Mouse (Mus musculus) heart, embryonic 11.5 days (tissue): ENCODE results near the gene Zbtb17. TPM values are rescaled to one million over a fixed set of nuclear protein-coding genes. Genes with fewer than 3 reads are reported as not detected.

Source experiments
- ATAC-seq: fragments of 200-750 bp; cut with Nextera tagmentation; replicated peaks from 2 replicates; pipeline ENCODE4 v1.8.0; 2017; ENCODE audit warnings: moderate library complexity; ENCODE audit not compliant: insufficient number of reproducible peaks, low FRiP score, low TSS enrichment
- H3K27ac ChIP-seq: fragments of 300-500 bp; sonication (generic); 2 replicates; pipeline ENCODE4 v1.5.1; 2014; ENCODE audit warnings: mild to moderate bottlenecking, low read depth, low read length
- H3K27me3 ChIP-seq: fragments of 300-500 bp; sonication (generic); 2 replicates; pipeline ENCODE4 v1.6.1; 2014; ENCODE audit warnings: mild to moderate bottlenecking, low read length, mixed read lengths; ENCODE audit not compliant: control insufficient read depth, insufficient read depth
- H3K36me3 ChIP-seq: fragments of 300-500 bp; sonication (generic); 2 replicates; pipeline ENCODE4 v1.6.1; 2014; ENCODE audit warnings: mild to moderate bottlenecking, low read length, moderate library complexity, mixed read lengths; ENCODE audit not compliant: control insufficient read depth, insufficient read depth
- H3K4me1 ChIP-seq: fragments of 300-500 bp; sonication (generic); 2 replicates; pipeline ENCODE4 v1.6.1; 2014; ENCODE audit warnings: low read length; ENCODE audit not compliant: control insufficient read depth, insufficient read depth
- H3K4me2 ChIP-seq: fragments of 300-500 bp; sonication (generic); 2 replicates; pipeline ENCODE4 v1.6.1; 2014; ENCODE audit warnings: mild to moderate bottlenecking, moderate library complexity
- H3K4me3 ChIP-seq: fragments of 300-500 bp; sonication (generic); 2 replicates; pipeline ENCODE4 v1.5.1; 2014; ENCODE audit warnings: low read depth, low read length
- H3K9ac ChIP-seq: fragments of 300-500 bp; sonication (generic); 2 replicates; pipeline ENCODE4 v1.6.1; 2014; ENCODE audit warnings: mild to moderate bottlenecking, low read depth, low read length, moderate library complexity
- H3K9me3 ChIP-seq: fragments of 300-500 bp; sonication (generic); replicated peaks from 2 replicates; pipeline ENCODE4 v1.6.1; 2016; ENCODE audit warnings: low read length; ENCODE audit not compliant: control insufficient read depth
- WGBS: fragments of 180-500 bp; shearing (Covaris S2); extraction: QIAGEN DNeasy Blood & Tissue Kit; methylation state at CpG from one replicate; pipeline ENCODE4 v1.1.7; 2014; ENCODE audit not compliant: insufficient replicate concordance; 5-methylcytosine and 5-hydroxymethylcytosine counted together
- polyA plus RNA-seq: library from polyadenylated mRNA; unstranded; fragments of >200 nt; fragmentation: Nextera tagmentation; extraction: Ambion mirVana; gene quantifications from 2 replicates; pipeline ENCODE4 v1.2.1, GENCODE M21; 2014

Zbtb17 gene
- polyA plus RNA-seq, 1 experiment from 2014 or later = 19.1 TPM

GRCm38 (mm10) chr4:141506352-141506751 is 61.9 kb downstream of the Zbtb17 start:
- Histone ChIP-seq H3K27me3 (no peaks in the 10 kb centered on the region), H3K4me3 (no peak overlapping the region), H3K9me3 (no peaks in the 10 kb centered on the region), H3K4me1 (peaks cover 16% of the 10 kb centered on the region), H3K36me3 (no peaks in the 10 kb centered on the region), H3K27ac (peak overlapping the region; percentile 70), H3K4me2 (peak overlapping the region; percentile 27; the same call in 1 of the 2 replicates), H3K9ac (peak overlapping the region; percentile 8; the same call in 1 of the 2 replicates)
- WGBS = 53% methylated on average over 10 of the region's 10 CpGs
- ATAC-seq = peak; percentile 50

- peak overlapping the region; percentile 70 for H3K27ac ChIP-seq
- no peaks in the 10 kb centered on the region for H3K27me3 ChIP-seq
- no peaks in the 10 kb centered on the region for H3K36me3 ChIP-seq
- H3K9me3 ChIP-seq = no peaks in the 10 kb centered on the region
- peaks cover 13% of the 10 kb centered on the region for H3K4me1 ChIP-seq
- ATAC-seq = no peak
- 54% methylated on average over 10 of the region's 10 CpGs for WGBS
- no peak overlapping the region for H3K4me3 ChIP-seq
- H3K4me2 ChIP-seq = no peak overlapping the region
- H3K9ac ChIP-seq = no peak overlapping the region; the same call in 1 of the 2 replicates
Measured at GRCm38 (mm10) chr4:141506893-141507292, 62.4 kb downstream of the Zbtb17 start.

GRCm38 (mm10) chr4:141510457-141510856 is 66.0 kb downstream of the Zbtb17 start:
- WGBS = 83% methylated on average over 13 of the region's 13 CpGs
- no peak for ATAC-seq
- H3K27me3 ChIP-seq = no peaks in the 10 kb centered on the region

GRCm38 (mm10) chr4:141512145-141512544 is 67.7 kb downstream of the Zbtb17 start:
- 71% methylated on average over 6 of the region's 6 CpGs for WGBS
- Histone ChIP-seq H3K36me3 (peaks cover 8% of the 10 kb centered on the region), H3K27me3 (no peaks in the 10 kb centered on the region), H3K9me3 (no peaks in the 10 kb centered on the region), H3K4me2 (no peak overlapping the region), H3K4me1 (peaks cover 18% of the 10 kb centered on the region), H3K9ac (no peak overlapping the region), H3K4me3 (no peak overlapping the region), H3K27ac (no peak overlapping the region)
- no peak for ATAC-seq

More at GRCm38 (mm10) chr4:141510457-141510856, 66.0 kb downstream of the Zbtb17 start:
- H3K27ac ChIP-seq = no peak overlapping the region
- H3K4me3 ChIP-seq = no peak overlapping the region
- H3K4me2 ChIP-seq = no peak overlapping the region
- H3K4me1 ChIP-seq = peaks cover 29% of the 10 kb centered on the region
- no peaks in the 10 kb centered on the region for H3K36me3 ChIP-seq
- no peak overlapping the region for H3K9ac ChIP-seq
- H3K9me3 ChIP-seq = no peaks in the 10 kb centered on the region

- ATAC-seq = no peak
- H3K4me3 ChIP-seq = no peak overlapping the region
- H3K27me3 ChIP-seq = no peaks in the 10 kb centered on the region
- H3K4me1 ChIP-seq = peaks cover 16% of the 10 kb centered on the region
- no peak overlapping the region for H3K4me2 ChIP-seq
- 48% methylated on average over 12 of the region's 12 CpGs for WGBS
- H3K27ac ChIP-seq = no peak overlapping the region
- H3K36me3 ChIP-seq = peaks cover 14% of the 10 kb centered on the region
- H3K9ac ChIP-seq = no peak overlapping the region
- H3K9me3 ChIP-seq = no peaks in the 10 kb centered on the region
Measured at GRCm38 (mm10) chr4:141514179-141514641, 69.8 kb downstream of the Zbtb17 start.

Other genes starting within 250 kb of the Zbtb17 start
- 2.0 and 2.4 TPM in 2 replicates for gene Rsg1, start 230.7 kb upstream of the Zbtb17 start, polyA plus RNA-seq
- gene Arhgef19, start 205.2 kb upstream of the Zbtb17 start, polyA plus RNA-seq = 1.2 and 1.3 TPM in 2 replicates
- 3.1 and 3.6 TPM in 2 replicates for gene Epha2, start 143.4 kb upstream of the Zbtb17 start, polyA plus RNA-seq
- 1.00 and 1.0 TPM in 2 replicates for gene Fam131c, start 76.4 kb upstream of the Zbtb17 start, polyA plus RNA-seq
- gene Clcnka, start 45.9 kb upstream of the Zbtb17 start, polyA plus RNA-seq = 0.14 and 0.42 TPM in 2 replicates
- gene Clcnkb, start 28.6 kb upstream of the Zbtb17 start, polyA plus RNA-seq = 0.90 and 1.0 TPM in 2 replicates
- gene Hspb7, start 23.9 kb upstream of the Zbtb17 start, polyA plus RNA-seq = 155 and 275 TPM in 2 replicates
- gene Srarp, start 8.5 kb upstream of the Zbtb17 start, polyA plus RNA-seq = not detected in 2 replicates
- gene Spen, start 93.9 kb downstream of the Zbtb17 start, polyA plus RNA-seq = 7.5 TPM in 2 replicates
- 53.9 and 64.0 TPM in 2 replicates for gene Fblim1, start 161.4 kb downstream of the Zbtb17 start, polyA plus RNA-seq
- 0.17 and 0.30 TPM in 2 replicates for gene Tmem82, start 174.0 kb downstream of the Zbtb17 start, polyA plus RNA-seq
- gene Slc25a34, start 179.2 kb downstream of the Zbtb17 start, polyA plus RNA-seq = not detected in 2 replicates
- gene Plekhm2, start 220.2 kb downstream of the Zbtb17 start, polyA plus RNA-seq = 3.5 and 3.9 TPM in 2 replicates
- gene Rsc1a1, start 240.9 kb downstream of the Zbtb17 start, polyA plus RNA-seq = 1.5 TPM in 1 of 2 replicates, not detected in the other